Mouse (Mus musculus) MEL (cell line): ENCODE measurements around the gene Spop. TPM values are rescaled to one million over a fixed set of nuclear protein-coding genes. Genes with fewer than 3 reads are reported as not detected.

Source experiments
- DNase-seq: peaks from one replicate; pipeline ENCODE4 v3.0.0; 2011; ENCODE audit warnings: low read depth, low spot score
- H3K27ac ChIP-seq: 2 replicates; pipeline ENCODE4 v1.5.1; 2012; ENCODE audit warnings: low read depth, mild to moderate bottlenecking, control low read depth, low read length, moderate library complexity; ENCODE audit not compliant: control insufficient read depth
- H3K27me3 ChIP-seq, 2 experiments: fragments of 150-350 bp in 1 of 2; sonication (generic) in 1 of 2; 2 replicates each; pipeline ENCODE4 v1.6.1; 2012; ENCODE audit warnings: low read length in 2 of 2, mild to moderate bottlenecking in 2 of 2, improper control_type of control experiment in 1 of 2, moderate library complexity in 1 of 2; ENCODE audit not compliant: insufficient read depth in 2 of 2, control insufficient read depth in 1 of 2
- H3K36me3 ChIP-seq, 2 experiments: 2 replicates each; pipeline ENCODE4 v1.6.1; 2012 to 2014; ENCODE audit warnings: low read length in 2 of 2, improper control_type of control experiment in 1 of 2, inconsistent platforms in 1 of 2, mild to moderate bottlenecking in 1 of 2; ENCODE audit not compliant: insufficient read depth in 2 of 2, control insufficient read depth in 1 of 2
- H3K4me1 ChIP-seq, 2 experiments: fragments of 150-350 bp in 1 of 2; sonication (generic) in 1 of 2; 2 replicates each; pipeline ENCODE4 v1.6.1; 2012; ENCODE audit warnings: low read length in 2 of 2, improper control_type of control experiment in 1 of 2, mild to moderate bottlenecking in 1 of 2; ENCODE audit not compliant: insufficient read depth in 2 of 2, control insufficient read depth in 1 of 2
- H3K4me3 ChIP-seq, 2 experiments: fragments of 150-350 bp in 1 of 2; sonication (generic) in 1 of 2; 2 replicates each; pipeline ENCODE4 v1.5.1; 2012; ENCODE audit warnings: low read depth in 2 of 2, low read length in 2 of 2, mild to moderate bottlenecking in 2 of 2, moderate library complexity in 2 of 2, control low read depth in 1 of 2, improper control_type of control experiment in 1 of 2; ENCODE audit not compliant: control insufficient read depth in 1 of 2, insufficient read depth in 1 of 2
- H3K79me2 ChIP-seq: 2 replicates; pipeline ENCODE4 v1.6.1; 2012; ENCODE audit warnings: mild to moderate bottlenecking, low read length, moderate library complexity; ENCODE audit not compliant: control insufficient read depth, poor library complexity, insufficient read depth
- H3K9ac ChIP-seq: 2 replicates; pipeline ENCODE4 v1.6.1; 2012; ENCODE audit warnings: low read depth, mild to moderate bottlenecking, control low read depth, low read length, moderate library complexity; ENCODE audit not compliant: control insufficient read depth, poor library complexity, severe bottlenecking
- H3K9me3 ChIP-seq: fragments of 150-350 bp; sonication (generic); replicated peaks from 2 replicates; pipeline ENCODE4 v1.6.1; 2012; ENCODE audit warnings: mild to moderate bottlenecking, low read length, improper control_type of control experiment, moderate library complexity; ENCODE audit not compliant: insufficient read depth
- BHLHE40 ChIP-seq: IDR thresholded peaks from 2 replicates; pipeline ENCODE4 v1.6.1; 2012; ENCODE audit warnings: low read depth, mild to moderate bottlenecking, inconsistent platforms, low read length, improper control_type of control experiment, borderline replicate concordance
- CTCF ChIP-seq, 3 experiments: IDR thresholded peaks in 2 of 3; conservative IDR thresholded peaks in 1 of 3; 2 replicates each; pipeline ENCODE4 v1.5.1; 2011 to 2012; ENCODE audit warnings: low read length in 3 of 3, low read depth in 2 of 3, mild to moderate bottlenecking in 2 of 3, improper control_type of control experiment in 1 of 3, inconsistent platforms in 1 of 3, mixed read lengths in 1 of 3, moderate library complexity in 1 of 3; ENCODE audit not compliant: control insufficient read depth in 1 of 3, insufficient read depth in 1 of 3, poor library complexity in 1 of 3, severe bottlenecking in 1 of 3
- E2F4 ChIP-seq: IDR thresholded peaks from 2 replicates; pipeline ENCODE4 v1.6.1; 2011; ENCODE audit warnings: low read depth, low read length, improper control_type of control experiment, borderline replicate concordance
- ELF1 ChIP-seq: IDR thresholded peaks from 2 replicates; pipeline ENCODE4 v1.6.1; 2014; ENCODE audit warnings: low read depth, mild to moderate bottlenecking, inconsistent platforms, low read length, improper control_type of control experiment, moderate library complexity
- EP300 ChIP-seq, 2 experiments: IDR thresholded peaks; 2 replicates each; pipeline ENCODE4 v1.6.1; 2011; ENCODE audit warnings: improper control_type of control experiment in 2 of 2, low read length in 2 of 2, low read depth in 1 of 2, mild to moderate bottlenecking in 1 of 2
- ETS1 ChIP-seq: IDR thresholded peaks from 2 replicates; pipeline ENCODE4 v1.6.1; 2012; ENCODE audit warnings: low read depth, mild to moderate bottlenecking, inconsistent platforms, low read length, improper control_type of control experiment, moderate library complexity
- GABPA ChIP-seq: IDR thresholded peaks from 2 replicates; pipeline ENCODE4 v1.6.1; 2012; ENCODE audit warnings: low read depth, mild to moderate bottlenecking, inconsistent platforms, low read length, improper control_type of control experiment, moderate library complexity
- GATA1 ChIP-seq: IDR thresholded peaks from 2 replicates; pipeline ENCODE4 v1.6.1; 2011; ENCODE audit warnings: low read depth, low read length, improper control_type of control experiment
- KAT2A ChIP-seq: conservative IDR thresholded peaks from 2 replicates; pipeline ENCODE4 v1.6.1; 2012; ENCODE audit warnings: low read depth, low read length, improper control_type of control experiment, inconsistent platforms
- MAX ChIP-seq: IDR thresholded peaks from 2 replicates; pipeline ENCODE4 v1.6.1; 2011; ENCODE audit warnings: low read length, improper control_type of control experiment
- MAZ ChIP-seq: IDR thresholded peaks from 2 replicates; pipeline ENCODE4 v1.6.1; 2012; ENCODE audit warnings: low read depth, mild to moderate bottlenecking, inconsistent platforms, low read length, improper control_type of control experiment
- MEF2A ChIP-seq: IDR thresholded peaks from 2 replicates; pipeline ENCODE4 v1.6.1; 2014; ENCODE audit warnings: low read depth, mild to moderate bottlenecking, inconsistent platforms, low read length, improper control_type of control experiment; ENCODE audit not compliant: poor library complexity, insufficient replicate concordance, severe bottlenecking; ENCODE audit errors: extremely low read depth
- MXI1 ChIP-seq: IDR thresholded peaks from 2 replicates; pipeline ENCODE4 v1.6.1; 2011; ENCODE audit warnings: mild to moderate bottlenecking, low read depth, low read length, improper control_type of control experiment
- POLR2AphosphoS5 ChIP-seq: IDR thresholded peaks from 2 replicates; pipeline ENCODE4 v1.6.1; 2012; ENCODE audit warnings: low read depth, borderline replicate concordance, mild to moderate bottlenecking, inconsistent platforms, low read length, moderate library complexity, mixed read lengths
- RAD21 ChIP-seq: IDR thresholded peaks from 2 replicates; pipeline ENCODE4 v1.6.1; 2011; ENCODE audit warnings: mild to moderate bottlenecking, low read depth, low read length, improper control_type of control experiment
- SIN3A ChIP-seq: IDR thresholded peaks from 2 replicates; pipeline ENCODE4 v1.6.1; 2012; ENCODE audit warnings: low read length, improper control_type of control experiment, inconsistent platforms
- SMC3 ChIP-seq: IDR thresholded peaks from 2 replicates; pipeline ENCODE4 v1.6.1; 2011; ENCODE audit warnings: low read depth, low read length, improper control_type of control experiment
- TAL1 ChIP-seq: IDR thresholded peaks from 2 replicates; pipeline ENCODE4 v1.6.1; 2012; ENCODE audit warnings: mild to moderate bottlenecking, inconsistent platforms, low read length, moderate library complexity, mixed read lengths
- UBTF ChIP-seq: IDR thresholded peaks from 2 replicates; pipeline ENCODE4 v1.6.1; 2012; ENCODE audit warnings: low read depth, mild to moderate bottlenecking, inconsistent platforms, low read length, improper control_type of control experiment, moderate library complexity, borderline replicate concordance; ENCODE audit not compliant: insufficient read depth
- USF1 ChIP-seq: IDR thresholded peaks from 2 replicates; pipeline ENCODE4 v1.6.1; 2014; ENCODE audit warnings: low read depth, mild to moderate bottlenecking, inconsistent platforms, low read length, improper control_type of control experiment, moderate library complexity
- USF2 ChIP-seq, 2 experiments: IDR thresholded peaks; 2 replicates each; pipeline ENCODE4 v1.6.1; 2011 to 2012; ENCODE audit warnings: improper control_type of control experiment in 2 of 2, low read length in 2 of 2, borderline replicate concordance in 1 of 2, inconsistent platforms in 1 of 2, low read depth in 1 of 2, mild to moderate bottlenecking in 1 of 2; ENCODE audit not compliant: insufficient read depth in 1 of 2
- ZC3H11A ChIP-seq: IDR thresholded peaks from 2 replicates; pipeline ENCODE4 v1.6.1; 2012; ENCODE audit warnings: low read depth, mild to moderate bottlenecking, inconsistent platforms, low read length, improper control_type of control experiment
- ZMIZ1 ChIP-seq: IDR thresholded peaks from 2 replicates; pipeline ENCODE4 v1.6.1; 2012; ENCODE audit warnings: low read depth, mild to moderate bottlenecking, inconsistent platforms, low read length, improper control_type of control experiment, moderate library complexity
- polyA plus RNA-seq, 2 experiments: library from polyadenylated mRNA; stranded (reverse) in 1 of 2; unstranded in 1 of 2; fragments of >175 nt in 1 of 2; fragments of >200 nt in 1 of 2; gene quantifications; 2 replicates each; pipeline versions ENCODE4 v1.2.1 to v1.2.4; 2012; ENCODE audit warnings: low replicate concordance in 2 of 2, low read depth in 1 of 2; ENCODE audit not compliant: insufficient read length in 2 of 2, insufficient read depth in 1 of 2, missing spikeins in 1 of 2
- total RNA-seq: library from RNA; depleted of rRNA; stranded (reverse); fragments of 300-350 nt; gene quantifications from 2 replicates; pipeline ENCODE4 v1.2.3, GENCODE M21; 2012

The Spop gene
- total and polyA plus RNA-seq, 3 experiments: 41.5 to 84.0 TPM; not detected in 1

DNA sequence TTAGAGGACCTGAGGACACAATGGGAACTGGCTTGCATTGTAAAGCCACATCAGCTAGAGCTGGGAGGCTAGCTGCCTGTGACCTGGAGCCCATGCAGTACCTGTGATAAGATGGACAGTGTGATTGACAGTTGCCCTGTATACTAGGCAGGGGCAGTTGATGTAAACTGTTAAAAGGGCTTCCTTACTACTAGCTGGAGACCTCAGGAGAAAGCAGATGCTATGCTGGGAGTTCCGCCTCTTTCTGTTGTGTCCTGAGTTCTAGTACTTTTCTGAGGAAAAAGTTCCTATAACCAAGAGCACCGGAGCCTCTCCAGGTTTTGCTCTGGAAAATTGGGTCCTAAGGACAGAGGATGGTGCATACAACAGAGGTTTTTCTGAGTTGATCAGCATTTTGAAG, 73.4 kb downstream of the Spop start:
- Histone ChIP-seq H3K4me1 (no peaks in the 10 kb centered on the region), H3K4me3 (no peak overlapping the region), H3K79me2 (no peaks in the 10 kb centered on the region), H3K36me3 (peaks cover 0 to 18% of the 10 kb centered on the region in 2 experiments; a peak in 2 of 4 replicates), H3K9ac (no peak overlapping the region), H3K27ac (no peak overlapping the region), H3K9me3 (no peaks in the 10 kb centered on the region), H3K27me3 (no peaks in the 10 kb centered on the region)
- no peak for DNase-seq
- TF ChIP-seq MEF2A (no peak), ETS1 (no peak), E2F4 (no peak), USF1 (no peak), GABPA (no peak), POLR2AphosphoS5 (no peak), UBTF (no peak), MXI1 (no peak), SIN3A (no peak), GATA1 (no peak), TAL1 (no peak), ELF1 (no peak)

DNA sequence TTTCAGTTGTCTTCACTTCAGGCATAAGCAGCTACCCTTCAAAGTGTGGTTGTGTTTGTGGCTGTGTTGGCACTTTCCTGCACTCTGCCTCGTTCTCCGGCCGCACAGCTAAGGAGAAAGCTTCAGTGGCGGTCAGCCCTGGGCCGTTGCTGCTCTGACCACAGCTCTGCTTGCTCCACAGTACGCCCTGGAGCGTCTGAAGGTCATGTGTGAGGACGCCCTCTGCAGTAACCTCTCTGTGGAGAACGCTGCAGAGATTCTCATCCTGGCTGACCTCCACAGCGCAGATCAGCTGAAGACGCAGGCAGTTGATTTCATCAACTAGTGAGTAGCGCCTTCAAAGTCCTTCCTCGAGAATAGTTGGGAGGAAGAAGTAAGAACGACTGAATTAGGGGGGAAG, 76.2 kb downstream of the Spop start:
- Histone ChIP-seq H3K9ac (no peak overlapping the region), H3K4me1 (no peaks in the 10 kb centered on the region), H3K9me3 (no peaks in the 10 kb centered on the region), H3K27ac (no peak overlapping the region)
- TF ChIP-seq MEF2A (no peak), CTCF (IDR thresholded peaks at IDR 0.05 in 2 of 3, conservative IDR thresholded peaks at IDR 0.05 in 1 of 3; ENCODE audit: control insufficient read depth in 1 of 3, insufficient read depth in 1 of 3, low read depth in 2 of 3, low read length in 3 of 3, poor library complexity in 1 of 3, severe bottlenecking in 1 of 3) (no peak), USF2 (IDR thresholded peaks at IDR 0.05; ENCODE audit: borderline replicate concordance in 1 of 2, insufficient read depth in 1 of 2, low read depth in 1 of 2, low read length in 2 of 2) (no peak), ZC3H11A (no peak), ETS1 (no peak), GABPA (no peak), SMC3 (no peak), RAD21 (no peak), MAX (no peak), KAT2A (no peak), EP300 (IDR thresholded peaks at IDR 0.05; ENCODE audit: low read depth in 1 of 2, low read length in 2 of 2) (no peak), SIN3A (no peak), BHLHE40 (no peak), MAZ (no peak), ZMIZ1 (no peak), USF1 (no peak), GATA1 (no peak)
- TF ChIP-seq, all 39 proteins: peak for 0
- no peaks in the 10 kb centered on the region for H3K79me2 ChIP-seq
- peaks cover 0 to 12% of the 10 kb centered on the region in 2 experiments; a peak in 2 of 4 replicates for H3K36me3 ChIP-seq
- no peak overlapping the region for H3K4me3 ChIP-seq
- H3K27me3 ChIP-seq: no peaks in the 10 kb centered on the region
- DNase-seq: no peak
